Mouse (Mus musculus): ENCODE data around the gene Acad11. TPM values are rescaled to one million over a fixed set of nuclear protein-coding genes. Genes with fewer than 3 reads are reported as not detected.
A peak's percentile ranks its signal among the peaks of the same experiment; 100 is the strongest.

The Acad11 gene
- polyA plus RNA-seq, 1 experiment from 2014 or later, result 8.6 TPM

- Histone ChIP-seq H3K9me3 (replicated peaks; ENCODE audit: control insufficient read depth, low read length) (no peaks in the 10 kb centered on the region), H3K4me2 (no peak overlapping the region), H3K27ac (ENCODE audit: low read depth, low read length) (no peak overlapping the region), H3K9ac (ENCODE audit: low read depth, low read length) (no peak overlapping the region), H3K4me1 (ENCODE audit: control insufficient read depth, insufficient read depth, low read length) (peaks cover 6% of the 10 kb centered on the region; the same call in 1 of the 2 replicates), H3K27me3 (ENCODE audit: control insufficient read depth, insufficient read depth, low read length) (no peaks in the 10 kb centered on the region), H3K4me3 (ENCODE audit: low read depth, low read length) (no peak overlapping the region), H3K36me3 (ENCODE audit: control insufficient read depth, insufficient read depth, low read length) (peaks cover 4% of the 10 kb centered on the region; the same call in 1 of the 2 replicates)
- WGBS (ENCODE audit: insufficient replicate concordance), result 77% methylated on average over 13 of the region's 13 CpGs
- ATAC-seq (replicated peaks; ENCODE audit: insufficient number of reproducible peaks, low FRiP score, low TSS enrichment), result no peak
Observed at GRCm38 (mm10) chr9:104038266-104038665, 24.9 kb upstream of the Acad11 start.

GRCm38 (mm10) chr9:104039031-104039695 lies 24.0 kb upstream of the Acad11 start:
- Histone ChIP-seq H3K4me1 (ENCODE audit: control insufficient read depth, insufficient read depth, low read length) (peaks cover 6% of the 10 kb centered on the region; the same call in 1 of the 2 replicates), H3K36me3 (ENCODE audit: control insufficient read depth, insufficient read depth, low read length) (peaks cover 4% of the 10 kb centered on the region; the same call in 1 of the 2 replicates), H3K4me2 (no peak overlapping the region), H3K9me3 (replicated peaks; ENCODE audit: control insufficient read depth, low read length) (no peaks in the 10 kb centered on the region), H3K4me3 (ENCODE audit: low read depth, low read length) (no peak overlapping the region), H3K27me3 (ENCODE audit: control insufficient read depth, insufficient read depth, low read length) (no peaks in the 10 kb centered on the region), H3K27ac (ENCODE audit: low read depth, low read length) (no peak overlapping the region), H3K9ac (ENCODE audit: low read depth, low read length) (no peak overlapping the region)
- ATAC-seq (replicated peaks; ENCODE audit: insufficient number of reproducible peaks, low FRiP score, low TSS enrichment), result no peak
- 87% methylated on average over 21 of the region's 21 CpGs for WGBS (ENCODE audit: insufficient replicate concordance)

- no peaks in the 10 kb centered on the region for H3K9me3 ChIP-seq (replicated peaks; ENCODE audit: control insufficient read depth, low read length)
- no peaks in the 10 kb centered on the region for H3K27me3 ChIP-seq (ENCODE audit: control insufficient read depth, insufficient read depth, low read length)
- H3K9ac ChIP-seq (ENCODE audit: low read depth, low read length), result no peak overlapping the region
- no peak overlapping the region for H3K4me2 ChIP-seq
- 82% methylated on average over 4 of the region's 4 CpGs for WGBS (ENCODE audit: insufficient replicate concordance)
- H3K27ac ChIP-seq (ENCODE audit: low read depth, low read length), result no peak overlapping the region
- peaks cover 6% of the 10 kb centered on the region; the same call in 1 of the 2 replicates for H3K4me1 ChIP-seq (ENCODE audit: control insufficient read depth, insufficient read depth, low read length)
- peaks cover 4% of the 10 kb centered on the region; the same call in 1 of the 2 replicates for H3K36me3 ChIP-seq (ENCODE audit: control insufficient read depth, insufficient read depth, low read length)
- ATAC-seq (replicated peaks; ENCODE audit: insufficient number of reproducible peaks, low FRiP score, low TSS enrichment), result no peak
- no peak overlapping the region for H3K4me3 ChIP-seq (ENCODE audit: low read depth, low read length)
Observed at GRCm38 (mm10) chr9:104039742-104040141, 23.4 kb upstream of the Acad11 start.

GRCm38 (mm10) chr9:104040362-104040761 lies 22.8 kb upstream of the Acad11 start, which contains the start of gene Gm28305:
Gene Gm28305 (plus strand): TSS chr9:104040662.
- ATAC-seq (replicated peaks; ENCODE audit: insufficient number of reproducible peaks, low FRiP score, low TSS enrichment), result no peak
- Histone ChIP-seq H3K36me3 (ENCODE audit: control insufficient read depth, insufficient read depth, low read length) (peaks cover 4% of the 10 kb centered on the region; the same call in 1 of the 2 replicates), H3K9ac (ENCODE audit: low read depth, low read length) (no peak within 1 kb of the TSS), H3K4me3 (ENCODE audit: low read depth, low read length) (no peak within 1 kb of the TSS), H3K27ac (ENCODE audit: low read depth, low read length) (no peak within 1 kb of the TSS), H3K4me1 (ENCODE audit: control insufficient read depth, insufficient read depth, low read length) (peaks cover 6% of the 10 kb centered on the region; the same call in 1 of the 2 replicates), H3K4me2 (no peak within 1 kb of the TSS), H3K27me3 (ENCODE audit: control insufficient read depth, insufficient read depth, low read length) (no peaks in the 10 kb centered on the region), H3K9me3 (replicated peaks; ENCODE audit: control insufficient read depth, low read length) (no peaks in the 10 kb centered on the region)
- 58% methylated on average over 2 of the region's 2 CpGs for WGBS (ENCODE audit: insufficient replicate concordance)

GRCm38 (mm10) chr9:104043676-104044075 lies 19.5 kb upstream of the Acad11 start:
- WGBS (ENCODE audit: insufficient replicate concordance), result 77% methylated on average over 4 of the region's 4 CpGs
- no peak for ATAC-seq (replicated peaks; ENCODE audit: insufficient number of reproducible peaks, low FRiP score, low TSS enrichment)
- no peaks in the 10 kb centered on the region for H3K27me3 ChIP-seq (ENCODE audit: control insufficient read depth, insufficient read depth, low read length)
- peaks cover 17% of the 10 kb centered on the region for H3K36me3 ChIP-seq (ENCODE audit: control insufficient read depth, insufficient read depth, low read length)
- no peak overlapping the region for H3K9ac ChIP-seq (ENCODE audit: low read depth, low read length)
- no peak overlapping the region for H3K27ac ChIP-seq (ENCODE audit: low read depth, low read length)
- H3K4me2 ChIP-seq, result no peak overlapping the region
- no peak overlapping the region for H3K4me3 ChIP-seq (ENCODE audit: low read depth, low read length)
- no peaks in the 10 kb centered on the region for H3K4me1 ChIP-seq (ENCODE audit: control insufficient read depth, insufficient read depth, low read length)
- H3K9me3 ChIP-seq (replicated peaks; ENCODE audit: control insufficient read depth, low read length), result no peaks in the 10 kb centered on the region

GRCm38 (mm10) chr9:104051028-104051427 lies 12.1 kb upstream of the Acad11 start:
- Histone ChIP-seq H3K4me1 (ENCODE audit: control insufficient read depth, insufficient read depth, low read length) (no peaks in the 10 kb centered on the region), H3K9ac (ENCODE audit: low read depth, low read length) (no peak overlapping the region), H3K4me3 (ENCODE audit: low read depth, low read length) (no peak overlapping the region), H3K4me2 (no peak overlapping the region), H3K27ac (ENCODE audit: low read depth, low read length) (no peak overlapping the region), H3K27me3 (ENCODE audit: control insufficient read depth, insufficient read depth, low read length) (no peaks in the 10 kb centered on the region), H3K36me3 (ENCODE audit: control insufficient read depth, insufficient read depth, low read length) (peaks cover 43% of the 10 kb centered on the region), H3K9me3 (replicated peaks; ENCODE audit: control insufficient read depth, low read length) (no peaks in the 10 kb centered on the region)
- 87% methylated on average over 6 of the region's 6 CpGs for WGBS (ENCODE audit: insufficient replicate concordance)
- ATAC-seq (replicated peaks; ENCODE audit: insufficient number of reproducible peaks, low FRiP score, low TSS enrichment), result no peak

GRCm38 (mm10) chr9:104062430-104063243 lies 540 bp upstream of the Acad11 start, which contains the start of gene Uba5:
Gene Uba5 (minus strand): TSS chr9:104063134.
- H3K4me2 ChIP-seq, result peak within 1 kb of the TSS; percentile 87
- peaks cover 13% of the 10 kb centered on the region for H3K4me1 ChIP-seq (ENCODE audit: control insufficient read depth, insufficient read depth, low read length)
- H3K4me3 ChIP-seq (ENCODE audit: low read depth, low read length), result peak within 1 kb of the TSS; percentile 99
- peak within 1 kb of the TSS; percentile 62; the same call in 1 of the 2 replicates for H3K27ac ChIP-seq (ENCODE audit: low read depth, low read length)
- no peaks in the 10 kb centered on the region for H3K27me3 ChIP-seq (ENCODE audit: control insufficient read depth, insufficient read depth, low read length)
- peak within 1 kb of the TSS; percentile 89 for H3K9ac ChIP-seq (ENCODE audit: low read depth, low read length)
- WGBS (ENCODE audit: insufficient replicate concordance), result under 1% methylated on average over 59 of the region's 59 CpGs
- no peaks in the 10 kb centered on the region for H3K9me3 ChIP-seq (replicated peaks; ENCODE audit: control insufficient read depth, low read length)
- peaks cover 9% of the 10 kb centered on the region; the same call in 1 of the 2 replicates for H3K36me3 ChIP-seq (ENCODE audit: control insufficient read depth, insufficient read depth, low read length)
- peak; percentile 78 for ATAC-seq (replicated peaks; ENCODE audit: insufficient number of reproducible peaks, low FRiP score, low TSS enrichment)

GRCm38 (mm10) chr9:104064571-104064970 lies 1.4 kb downstream of the Acad11 start:
- no peak for ATAC-seq (replicated peaks; ENCODE audit: insufficient number of reproducible peaks, low FRiP score, low TSS enrichment)
- Histone ChIP-seq H3K4me2 (no peak overlapping the region), H3K4me1 (ENCODE audit: control insufficient read depth, insufficient read depth, low read length) (peaks cover 13% of the 10 kb centered on the region), H3K36me3 (ENCODE audit: control insufficient read depth, insufficient read depth, low read length) (peaks cover 5% of the 10 kb centered on the region; the same call in 1 of the 2 replicates), H3K4me3 (ENCODE audit: low read depth, low read length) (no peak overlapping the region), H3K27me3 (ENCODE audit: control insufficient read depth, insufficient read depth, low read length) (no peaks in the 10 kb centered on the region), H3K9me3 (replicated peaks; ENCODE audit: control insufficient read depth, low read length) (no peaks in the 10 kb centered on the region), H3K9ac (ENCODE audit: low read depth, low read length) (no peak overlapping the region), H3K27ac (ENCODE audit: low read depth, low read length) (no peak overlapping the region)
- WGBS (ENCODE audit: insufficient replicate concordance), result 26% methylated on average over 1 of the region's 1 CpGs

All from heart, embryonic 11.5 days (tissue).